Mouse (Mus musculus) lung, postnatal 0 days (tissue): ENCODE data around the gene Cap2.

Source experiments
- CTCF ChIP-seq: IDR thresholded peaks from 2 replicates; pipeline ENCODE4 v1.5.1; 2016; ENCODE audit warnings: antibody characterized with exemption, mild to moderate bottlenecking
- EP300 ChIP-seq: IDR thresholded peaks from 2 replicates; pipeline ENCODE4 v1.6.1; 2016; ENCODE audit warnings: antibody characterized with exemption, mild to moderate bottlenecking, control low read depth

DNA sequence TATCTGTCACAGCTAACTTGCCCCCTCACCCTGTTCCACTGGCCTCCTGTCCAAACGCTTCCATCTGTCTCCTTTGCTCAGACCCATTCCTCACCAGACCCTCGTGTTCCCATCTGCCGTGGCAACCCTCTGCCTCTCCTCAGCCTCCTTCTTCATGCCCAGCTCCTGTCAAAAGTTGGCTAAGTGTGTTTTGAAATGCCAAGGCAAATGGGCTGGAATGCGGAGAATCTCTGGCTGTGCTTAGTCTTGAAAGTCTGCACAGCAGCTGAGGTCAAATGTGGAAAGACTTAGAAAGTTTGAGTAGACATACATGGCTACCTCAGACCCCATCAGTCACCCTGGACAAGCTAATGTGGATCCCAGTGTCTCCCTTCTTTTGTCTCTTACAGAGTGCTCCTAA, 21.1 kb downstream of the Cap2 start:
- TF ChIP-seq CTCF (no peak), EP300 (peak; percentile 50; the same call in 1 of the 2 replicates)
